Mouse (Mus musculus) activated CD4-positive, CD25-positive, alpha-beta regulatory T cell (primary cell): ENCODE data around the gene Arl14. TPM values are rescaled to one million over a fixed set of nuclear protein-coding genes. Genes with fewer than 3 reads are reported as not detected.

Source experiments
- polyA plus RNA-seq, 2 experiments: library from polyadenylated mRNA; unstranded; fragments of 100-300 nt; shearing (Covaris generic); gene quantifications; one replicate each; pipeline ENCODE4 v1.2.1; 2017

Gene Arl14
- polyA plus RNA-seq = under 1 TPM in 1 of 2 experiments, not detected in 1; 0.28 TPM

GRCm38 (mm10) chr3:69221806-69222501 lies at the start of gene Arl14:
Arl14 (plus strand) TSS chr3:69222419.

Other genes with a start within 250 kb of the Arl14 start
- 10 to 100 TPM; 89.6 to 94.2 TPM for gene Ift80, start 217.8 kb upstream of the Arl14 start, polyA plus RNA-seq
- 100 to 1,000 TPM; 485 to 541 TPM for gene Smc4, start 217.7 kb upstream of the Arl14 start, polyA plus RNA-seq
- gene Trim59, start 177.7 kb upstream of the Arl14 start, polyA plus RNA-seq = 100 to 1,000 TPM; 128 to 257 TPM
- 100 to 1,000 TPM; 109 to 135 TPM for gene Kpna4, start 95.3 kb upstream of the Arl14 start, polyA plus RNA-seq
- gene Ppm1l, start 94.4 kb downstream of the Arl14 start, polyA plus RNA-seq = 1 to 10 TPM; 5.5 to 7.0 TPM